Mouse (Mus musculus) midbrain, postnatal 0 days (tissue): ENCODE results near the gene H2afy2. TPM values are rescaled to one million over a fixed set of nuclear protein-coding genes. Genes with fewer than 3 reads are reported as not detected.

ENCODE experiments used
- ATAC-seq: fragments of 200-750 bp; cut with Nextera tagmentation; 2 replicates; pipeline ENCODE4 v1.8.0; 2017; ENCODE audit warnings: moderate number of reproducible peaks, mild to moderate bottlenecking, moderate TSS enrichment, moderate library complexity; ENCODE audit not compliant: low FRiP score
- DNase-seq: peaks from one replicate; pipeline ENCODE4 v3.0.0-alpha.2; 2015; ENCODE audit warnings: low spot score
- H3K27ac ChIP-seq: fragments of 300-500 bp; sonication (generic); 2 replicates; pipeline ENCODE4 v1.5.1; 2014; ENCODE audit warnings: low read depth, mild to moderate bottlenecking, low read length, mixed read lengths
- H3K27me3 ChIP-seq: fragments of 300-500 bp; sonication (generic); 2 replicates; pipeline ENCODE4 v1.6.1; 2014; ENCODE audit warnings: low read length, control low read depth, mixed read lengths; ENCODE audit not compliant: insufficient read depth
- H3K36me3 ChIP-seq: fragments of 300-500 bp; sonication (generic); 2 replicates; pipeline ENCODE4 v1.6.1; 2014; ENCODE audit warnings: low read length, control low read depth, mixed read lengths; ENCODE audit not compliant: insufficient read depth
- H3K4me1 ChIP-seq: fragments of 300-500 bp; sonication (generic); 2 replicates; pipeline ENCODE4 v1.6.1; 2014; ENCODE audit warnings: mild to moderate bottlenecking, control low read depth, antibody characterized with exemption, low read length, mixed read lengths; ENCODE audit not compliant: insufficient read depth
- H3K4me2 ChIP-seq: fragments of 300-500 bp; sonication (generic); 2 replicates; pipeline ENCODE4 v1.6.1; 2014; ENCODE audit warnings: low read depth, mild to moderate bottlenecking, low read length, mixed read lengths; ENCODE audit not compliant: poor library complexity, severe bottlenecking
- H3K4me3 ChIP-seq: fragments of 300-500 bp; sonication (generic); 2 replicates; pipeline ENCODE4 v1.5.1; 2014; ENCODE audit warnings: low read depth, mild to moderate bottlenecking, low read length, moderate library complexity
- H3K9ac ChIP-seq: fragments of 300-500 bp; sonication (generic); replicated peaks from 2 replicates; pipeline ENCODE4 v1.6.1; 2014; ENCODE audit warnings: mild to moderate bottlenecking, low read length, moderate library complexity, mixed read lengths; ENCODE audit not compliant: poor library complexity, severe bottlenecking
- H3K9me3 ChIP-seq: fragments of 300-500 bp; sonication (generic); 2 replicates; pipeline ENCODE4 v1.6.1; 2016; ENCODE audit warnings: low read length, control low read depth
- CTCF ChIP-seq: IDR thresholded peaks from 2 replicates; pipeline ENCODE4 v1.5.1; 2016; ENCODE audit warnings: antibody characterized with exemption, mild to moderate bottlenecking
- WGBS: fragments of 180-500 bp; shearing (Covaris S2); extraction: QIAGEN DNeasy Blood & Tissue Kit; methylation state at CpG from one replicate; pipeline ENCODE4 v1.1.7; 2014; 5-methylcytosine and 5-hydroxymethylcytosine counted together
- polyA plus RNA-seq: library from polyadenylated mRNA; unstranded; fragments of >200 nt; fragmentation: Nextera tagmentation; extraction: Ambion mirVana; gene quantifications from 2 replicates; pipeline ENCODE4 v1.2.1, GENCODE M21; 2015
- total RNA-seq: library from RNA; depleted of rRNA; stranded (reverse); fragments of >200 nt; gene quantifications from 2 replicates; pipeline ENCODE4 v1.2.3, GENCODE M21; 2014

H2afy2 gene
- total and polyA plus RNA-seq, 2 experiments from 2014 or later, result 123 to 206 TPM

GRCm38 (mm10) chr10:61822968-61823730 lies 39.2 kb upstream of the H2afy2 start:
- ATAC-seq (no peak), DNase-seq (no peak)
- H3K9ac ChIP-seq, result no peak overlapping the region
- H3K27me3 ChIP-seq, result no peaks in the 10 kb centered on the region
- no peak overlapping the region for H3K27ac ChIP-seq
- H3K9me3 ChIP-seq, result no peaks in the 10 kb centered on the region
- no peaks in the 10 kb centered on the region for H3K36me3 ChIP-seq
- no peak overlapping the region for H3K4me2 ChIP-seq
- WGBS, result 72% methylated on average over 7 of the region's 7 CpGs
- TF ChIP-seq CTCF, result no peak
- no peak overlapping the region for H3K4me3 ChIP-seq
- H3K4me1 ChIP-seq, result peaks cover 3% of the 10 kb centered on the region; the same call in 1 of the 2 replicates

DNA sequence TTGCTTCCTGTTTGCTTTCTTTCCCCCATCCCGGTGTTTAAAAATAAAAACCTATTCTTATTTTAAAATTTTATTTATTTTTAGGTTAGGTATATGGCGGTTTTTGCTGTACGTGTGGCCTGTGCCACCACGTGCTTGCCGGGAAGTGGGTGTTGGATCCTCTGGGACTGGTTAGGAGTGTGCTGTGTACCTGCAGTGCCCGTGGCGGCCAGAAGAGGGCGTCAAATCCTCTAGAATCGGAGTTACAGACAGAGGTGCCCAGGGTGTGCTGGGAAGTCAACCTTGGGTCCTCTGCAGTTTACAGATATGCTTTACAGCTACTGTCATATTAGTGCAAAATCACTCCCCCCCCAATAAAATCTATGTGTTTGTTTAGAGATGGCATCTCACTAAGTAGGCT lies 36.1 kb upstream of the H2afy2 start:
- no peaks in the 10 kb centered on the region for H3K9me3 ChIP-seq
- ATAC-seq, result no peak

GRCm38 (mm10) chr10:61811987-61812386 lies 28.0 kb upstream of the H2afy2 start:
- H3K4me2 ChIP-seq, result no peak overlapping the region
- no peaks in the 10 kb centered on the region for H3K27me3 ChIP-seq
- H3K9ac ChIP-seq, result no peak overlapping the region
- no peaks in the 10 kb centered on the region for H3K4me1 ChIP-seq
- no peak for DNase-seq
- H3K36me3 ChIP-seq, result no peaks in the 10 kb centered on the region
- H3K4me3 ChIP-seq, result no peak overlapping the region
- no peaks in the 10 kb centered on the region for H3K9me3 ChIP-seq
- H3K27ac ChIP-seq, result no peak overlapping the region
- TF ChIP-seq CTCF, result no peak
- 71% methylated on average over 5 of the region's 5 CpGs for WGBS
- ATAC-seq, result no peak

More for the DNA sequence above, 36.1 kb upstream of the H2afy2 start:
- Histone ChIP-seq H3K4me2 (no peak overlapping the region), H3K36me3 (no peaks in the 10 kb centered on the region), H3K4me3 (no peak overlapping the region), H3K27ac (no peak overlapping the region), H3K9ac (no peak overlapping the region), H3K4me1 (no peaks in the 10 kb centered on the region), H3K27me3 (no peaks in the 10 kb centered on the region)
- no peak for DNase-seq
- WGBS, result 55% methylated on average over 9 of the region's 9 CpGs
- peak; percentile 42 for TF ChIP-seq CTCF

DNA sequence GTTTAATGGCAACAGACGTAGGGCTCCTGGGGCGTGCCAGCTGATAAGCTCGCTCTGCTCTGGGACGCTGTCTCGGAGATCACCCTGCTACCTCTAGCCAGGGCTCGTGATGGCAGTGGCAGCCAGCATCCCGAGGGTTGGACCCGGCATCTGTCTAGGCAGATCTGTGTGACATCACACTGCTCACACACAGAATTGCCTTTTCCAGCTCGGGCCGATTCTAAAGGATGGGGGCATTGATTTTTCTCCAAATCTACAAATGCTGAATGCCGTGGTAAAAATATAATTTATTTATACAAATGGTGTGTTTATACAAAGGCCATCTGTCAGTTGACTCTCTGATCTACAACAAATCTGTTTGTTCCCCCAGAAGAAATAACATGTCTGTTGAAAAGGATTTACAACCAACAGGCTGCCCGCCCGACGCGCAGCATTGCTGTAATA lies 14.2 kb upstream of the H2afy2 start:
- ATAC-seq (no peak), DNase-seq (no peak)
- Histone ChIP-seq H3K4me1 (no peaks in the 10 kb centered on the region), H3K4me2 (no peak overlapping the region), H3K27ac (no peak overlapping the region), H3K36me3 (no peaks in the 10 kb centered on the region), H3K27me3 (no peaks in the 10 kb centered on the region), H3K4me3 (no peak overlapping the region), H3K9ac (no peak overlapping the region), H3K9me3 (no peaks in the 10 kb centered on the region)
- WGBS, result 84% methylated on average over 15 of the region's 15 CpGs
- TF ChIP-seq CTCF, result no peak

- H3K27ac ChIP-seq, result no peak overlapping the region
- DNase-seq (no peak), ATAC-seq (no peak)
- H3K9ac ChIP-seq, result no peak overlapping the region
- 41% methylated on average over 8 of the region's 8 CpGs for WGBS
- no peak for TF ChIP-seq CTCF
- H3K4me3 ChIP-seq, result no peak overlapping the region
- no peak overlapping the region for H3K4me2 ChIP-seq
- no peaks in the 10 kb centered on the region for H3K4me1 ChIP-seq
- no peaks in the 10 kb centered on the region for H3K27me3 ChIP-seq
- no peaks in the 10 kb centered on the region for H3K36me3 ChIP-seq
- no peaks in the 10 kb centered on the region for H3K9me3 ChIP-seq
Observed at GRCm38 (mm10) chr10:61795458-61795857, 11.5 kb upstream of the H2afy2 start.

DNA sequence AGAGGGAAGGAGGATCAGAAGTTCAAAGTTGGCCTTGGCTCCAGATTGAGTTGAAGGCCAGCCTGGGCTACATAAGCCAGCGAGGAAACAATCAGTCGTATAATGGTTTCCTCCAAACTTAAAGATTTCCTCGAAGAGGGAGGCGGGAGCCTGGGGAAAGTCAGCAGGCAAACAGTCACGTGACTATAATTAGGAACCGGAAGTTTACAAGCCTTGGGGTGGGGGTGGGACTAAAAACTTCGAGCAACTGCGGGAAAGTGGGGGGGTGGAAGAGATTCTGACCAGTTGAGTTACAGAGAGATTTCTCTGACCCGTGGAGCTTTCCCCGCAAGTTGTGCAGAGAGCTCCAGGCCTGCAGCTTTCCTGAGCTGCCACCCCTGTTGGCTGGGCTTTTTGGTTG lies 11.0 kb upstream of the H2afy2 start:
- H3K9ac ChIP-seq, result no peak overlapping the region
- no peak overlapping the region for H3K4me3 ChIP-seq
- no peaks in the 10 kb centered on the region for H3K36me3 ChIP-seq
- DNase-seq (no peak), ATAC-seq (no peak)
- H3K27ac ChIP-seq, result no peak overlapping the region
- H3K27me3 ChIP-seq, result no peaks in the 10 kb centered on the region
- WGBS, result 80% methylated on average over 10 of the region's 10 CpGs
- no peaks in the 10 kb centered on the region for H3K4me1 ChIP-seq
- H3K4me2 ChIP-seq, result no peak overlapping the region
- TF ChIP-seq CTCF, result no peak
- H3K9me3 ChIP-seq, result no peaks in the 10 kb centered on the region
